Mouse (Mus musculus): Measurements from ENCODE around the gene Map6.

The Map6 gene

GRCm38 (mm10) chr7:99358371-99358770 lies 91.1 kb downstream of the Map6 start:
- DNase-seq: no peak

GRCm38 (mm10) chr7:99360021-99360802 lies 93.0 kb downstream of the Map6 start:
- DNase-seq: peak; percentile 87

GRCm38 (mm10) chr7:99360803-99361414 lies 93.7 kb downstream of the Map6 start:
- DNase-seq: no peak

GRCm38 (mm10) chr7:99362137-99362536 lies 94.9 kb downstream of the Map6 start:
- DNase-seq: no peak

GRCm38 (mm10) chr7:99365069-99365468 lies 97.8 kb downstream of the Map6 start:
- DNase-seq: peak; percentile 45

GRCm38 (mm10) chr7:99366716-99367115 lies 99.5 kb downstream of the Map6 start:
- DNase-seq: no peak

- peak; percentile 51 for DNase-seq
Observed at GRCm38 (mm10) chr7:99374325-99374724, 107.1 kb downstream of the Map6 start.

- DNase-seq: no peak
Observed at GRCm38 (mm10) chr7:99375455-99375854, 108.2 kb downstream of the Map6 start.

- DNase-seq: no peak
Observed at GRCm38 (mm10) chr7:99378870-99379269, 111.6 kb downstream of the Map6 start.

- peak; percentile 48 for DNase-seq
Observed at GRCm38 (mm10) chr7:99380491-99381213, 113.4 kb downstream of the Map6 start.

- peak; percentile 98 for DNase-seq
Observed at GRCm38 (mm10) chr7:99381214-99382087, 114.2 kb downstream of the Map6 start, which contains the start of gene Gdpd5. Gene Gdpd5, plus strand, starts transcription at chr7:99381414.

GRCm38 (mm10) chr7:99382088-99383000 lies 115.1 kb downstream of the Map6 start:
- no peak for DNase-seq

GRCm38 (mm10) chr7:99383246-99383645 lies 116.0 kb downstream of the Map6 start:
- DNase-seq: no peak

GRCm38 (mm10) chr7:99384101-99384611 lies 116.9 kb downstream of the Map6 start:
- no peak for DNase-seq

- no peak for DNase-seq
Observed at GRCm38 (mm10) chr7:99386030-99386429, 118.8 kb downstream of the Map6 start.

Measured in layer of hippocampus, adult 9-11 months (tissue).